Mouse (Mus musculus) mouse trophoblast stem cell (cell line): Measurements from ENCODE around the gene Filip1l.

Source experiments
- in situ Hi-C, 2 experiments: fragments of 300-500 bp; cut with MseI, MboI; formaldehyde crosslinking; loops; 2 replicates in 1 of 2; 3 replicates in 1 of 2; pipeline ENCODE4 v1.15.1; 2025

The Filip1l gene

GRCm38 (mm10) chr16:57566215-57566614 lies 213.3 kb downstream of the Filip1l start:
- in situ Hi-C loops: no loop called here

DNA sequence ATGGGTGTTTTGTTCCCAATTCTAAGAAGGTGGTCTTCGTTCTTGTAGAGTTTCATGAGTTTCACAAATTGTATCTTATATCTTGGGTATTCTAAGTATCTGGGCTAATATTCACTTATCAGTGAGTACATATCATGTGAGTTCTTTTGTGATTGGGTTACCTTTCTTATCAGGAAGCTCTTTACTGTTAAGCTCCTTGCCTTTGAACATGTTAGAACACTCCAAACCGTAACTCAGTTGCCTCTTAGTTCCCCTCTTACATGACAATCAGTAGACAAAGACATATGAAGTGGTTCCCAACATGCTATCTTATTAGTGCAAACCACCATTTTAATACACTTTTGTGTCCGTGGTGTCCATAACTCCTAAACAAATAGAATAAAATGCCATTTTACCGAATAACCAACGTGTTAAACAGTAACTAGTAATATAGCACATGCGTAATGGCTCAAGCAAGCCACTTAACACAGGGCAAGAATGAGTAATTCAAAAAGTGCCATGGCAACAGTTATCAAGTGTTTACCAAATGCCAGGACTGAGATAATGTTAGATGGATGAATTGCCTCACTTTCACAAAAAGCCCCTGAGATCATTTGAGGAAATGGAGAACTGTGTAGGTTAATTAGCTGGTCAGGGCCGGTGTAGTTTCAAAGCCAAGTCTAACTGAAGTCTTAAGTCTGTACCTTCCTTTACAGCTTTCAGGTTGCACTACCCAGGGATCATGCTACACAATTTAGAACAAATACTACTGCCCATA lies 215.9 kb downstream of the Filip1l start:
- in situ Hi-C loops: no loop called here

DNA sequence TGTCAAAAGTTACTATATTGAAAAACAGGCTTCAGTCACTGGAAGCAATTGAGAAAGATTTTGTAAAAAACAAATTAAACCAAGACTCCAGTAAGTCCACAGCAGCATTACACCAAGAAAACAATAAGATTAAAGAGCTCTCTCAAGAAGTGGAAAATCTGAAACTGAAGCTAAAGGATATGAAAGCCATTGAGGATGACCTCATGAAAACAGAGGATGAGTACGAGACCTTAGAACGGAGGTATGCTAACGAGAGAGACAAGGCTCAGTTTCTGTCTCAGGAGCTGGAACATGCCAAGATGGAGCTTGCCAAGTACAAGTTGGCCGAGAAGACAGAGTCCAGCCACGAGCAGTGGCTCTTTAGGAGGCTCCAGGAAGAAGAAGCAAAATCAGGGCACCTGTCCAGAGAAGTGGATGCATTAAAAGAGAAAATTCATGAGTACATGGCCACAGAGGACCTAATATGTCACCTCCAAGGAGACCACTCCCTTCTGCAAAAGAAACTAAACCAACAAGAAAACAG lies 218.0 kb downstream of the Filip1l start:
- in situ Hi-C loops: loop anchor here in 1 of 2 experiments (10.0 kb wide), 1 partner anchor 326 kb away; no protein-coding TSS in a partner anchor

GRCm38 (mm10) chr16:57573831-57574230 lies 220.9 kb downstream of the Filip1l start:
- in situ Hi-C loops: loop anchor here in 1 of 2 experiments (10.0 kb wide), 1 partner anchor 329 kb away; no protein-coding TSS in a partner anchor

DNA sequence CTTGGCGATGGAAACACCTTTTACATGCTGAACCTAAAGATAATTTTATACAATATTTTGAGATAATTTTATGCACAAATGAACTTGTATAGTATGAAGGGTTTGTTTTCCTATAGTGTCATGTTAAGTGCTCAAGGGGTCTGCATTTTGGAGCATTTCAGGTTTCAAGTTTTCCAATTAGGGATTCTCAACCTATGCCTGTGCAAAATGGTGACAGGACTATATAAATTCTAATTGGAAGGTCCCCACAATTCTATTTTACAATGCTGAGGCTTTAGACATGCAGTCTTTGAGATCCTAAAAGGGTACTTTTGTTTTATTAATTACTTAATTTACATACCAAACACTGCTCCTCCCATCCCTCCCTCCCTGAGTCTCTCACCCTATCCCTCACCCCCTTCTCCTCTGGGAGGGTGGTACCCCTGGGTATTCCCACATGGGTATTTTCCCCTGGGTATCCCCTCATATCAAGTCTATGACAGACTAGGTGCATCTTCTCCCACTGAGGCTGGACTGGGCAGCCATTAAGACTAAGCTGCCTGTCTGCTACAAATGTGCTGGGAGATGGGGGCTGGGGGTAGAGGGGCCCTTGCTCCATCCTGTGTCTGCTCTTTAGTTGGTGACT lies 223.0 kb downstream of the Filip1l start:
- in situ Hi-C loops: loop anchor here in 1 of 2 experiments (10.0 kb wide), 1 partner anchor 331 kb away; no protein-coding TSS in a partner anchor

DNA sequence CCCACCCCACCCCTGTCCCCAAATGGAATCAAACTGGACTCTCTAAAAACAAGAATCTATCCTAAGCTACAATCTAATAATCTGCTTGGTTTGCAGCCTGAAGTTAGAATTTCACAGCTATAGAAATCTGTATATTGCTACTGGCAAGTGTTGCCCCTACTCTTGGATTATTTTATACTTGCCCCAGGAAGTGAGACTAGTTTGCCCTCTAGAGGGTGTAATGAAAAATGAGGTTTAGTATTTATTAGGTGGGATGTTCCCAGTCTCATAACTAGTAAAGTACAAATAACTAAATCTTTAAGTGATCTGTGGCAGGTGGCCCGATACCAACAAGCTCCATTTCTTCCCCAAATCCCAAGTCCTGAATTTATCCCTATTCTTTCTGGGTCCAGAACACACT lies 224.6 kb downstream of the Filip1l start:
- in situ Hi-C loops: loop anchor here in 1 of 2 experiments (10.0 kb wide), 1 partner anchor 333 kb away; no protein-coding TSS in a partner anchor

DNA sequence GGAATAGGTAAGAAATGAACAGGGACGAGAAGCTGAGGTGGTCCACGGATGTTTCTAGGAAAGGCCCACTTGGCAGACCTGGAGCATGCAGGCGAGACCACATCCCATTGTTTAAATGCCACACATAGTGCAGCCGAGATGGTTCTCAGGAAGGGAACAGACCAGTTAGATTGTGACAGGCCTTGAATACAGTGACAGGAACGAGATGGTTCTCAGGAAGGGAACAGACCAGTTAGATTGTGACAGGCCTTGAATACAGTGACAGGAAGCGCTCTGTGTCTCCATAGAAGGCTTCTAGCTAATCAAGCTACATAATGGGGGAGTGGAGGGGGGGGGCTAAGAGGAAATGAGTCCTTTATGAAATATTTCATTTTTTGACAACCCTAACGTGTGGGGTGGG lies 227.1 kb downstream of the Filip1l start:
- in situ Hi-C loops: loop anchor here in 1 of 2 experiments (5.0 kb wide), 1 partner anchor 338 kb away; no protein-coding TSS in a partner anchor

- in situ Hi-C loops: loop anchor here in 1 of 2 experiments (5.0 kb wide), 1 partner anchor 340 kb away; no protein-coding TSS in a partner anchor
Observed at GRCm38 (mm10) chr16:57582008-57582407, 229.1 kb downstream of the Filip1l start.

GRCm38 (mm10) chr16:57585201-57585600 lies 232.3 kb downstream of the Filip1l start:
- in situ Hi-C loops: no loop called here

GRCm38 (mm10) chr16:57593422-57594157 lies 240.7 kb downstream of the Filip1l start:
- in situ Hi-C loops: no loop called here

DNA sequence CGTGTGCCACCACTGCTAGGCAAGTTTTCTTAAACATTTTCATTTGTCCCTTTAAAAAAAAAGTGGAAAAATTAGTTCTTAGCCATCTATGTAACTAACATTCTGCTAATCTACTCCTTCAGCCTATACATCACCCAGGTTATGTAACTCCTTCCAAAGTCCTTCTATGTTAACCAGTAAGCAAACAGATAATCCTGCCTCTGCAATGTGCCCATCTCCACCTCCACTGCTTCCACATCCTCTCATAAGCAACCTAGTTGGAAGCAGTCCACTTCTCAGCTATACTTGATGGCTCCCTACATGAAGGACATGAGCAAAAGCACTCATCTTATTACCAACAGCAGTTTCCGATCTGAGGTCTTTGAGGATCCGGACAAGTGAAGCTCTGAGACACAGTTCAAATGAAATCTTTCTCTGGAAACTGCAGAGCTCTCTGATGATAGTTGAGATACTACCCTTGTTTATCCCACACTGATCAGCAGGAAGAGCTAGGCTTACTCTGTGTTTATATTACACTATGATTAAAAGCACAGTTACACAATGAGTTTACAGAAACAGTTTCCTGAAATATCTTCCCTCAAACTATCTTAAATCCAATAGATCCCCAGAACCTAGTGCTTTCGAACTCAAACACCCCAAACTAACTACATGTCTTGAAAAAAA lies 244.5 kb downstream of the Filip1l start:
- in situ Hi-C loops: no loop called here

DNA sequence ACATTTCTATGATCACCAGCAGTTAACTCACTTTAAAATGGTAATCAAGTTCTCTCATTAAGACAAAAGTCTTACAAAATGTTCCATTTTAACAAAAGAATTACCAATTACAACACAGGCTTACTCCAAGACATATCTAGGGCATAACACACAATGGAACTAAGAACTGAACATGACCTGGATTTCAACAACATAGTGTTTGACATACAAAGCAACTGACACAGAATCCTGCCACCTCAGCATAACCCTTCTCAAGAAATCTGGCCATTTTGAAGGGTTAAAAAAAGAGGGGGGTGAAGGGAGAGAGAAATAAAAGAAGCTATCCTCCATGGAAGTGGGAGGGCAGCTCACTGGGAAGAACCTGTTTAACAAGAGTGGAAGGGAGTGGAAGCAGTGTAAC lies 248.1 kb downstream of the Filip1l start:
- in situ Hi-C loops: no loop called here

DNA sequence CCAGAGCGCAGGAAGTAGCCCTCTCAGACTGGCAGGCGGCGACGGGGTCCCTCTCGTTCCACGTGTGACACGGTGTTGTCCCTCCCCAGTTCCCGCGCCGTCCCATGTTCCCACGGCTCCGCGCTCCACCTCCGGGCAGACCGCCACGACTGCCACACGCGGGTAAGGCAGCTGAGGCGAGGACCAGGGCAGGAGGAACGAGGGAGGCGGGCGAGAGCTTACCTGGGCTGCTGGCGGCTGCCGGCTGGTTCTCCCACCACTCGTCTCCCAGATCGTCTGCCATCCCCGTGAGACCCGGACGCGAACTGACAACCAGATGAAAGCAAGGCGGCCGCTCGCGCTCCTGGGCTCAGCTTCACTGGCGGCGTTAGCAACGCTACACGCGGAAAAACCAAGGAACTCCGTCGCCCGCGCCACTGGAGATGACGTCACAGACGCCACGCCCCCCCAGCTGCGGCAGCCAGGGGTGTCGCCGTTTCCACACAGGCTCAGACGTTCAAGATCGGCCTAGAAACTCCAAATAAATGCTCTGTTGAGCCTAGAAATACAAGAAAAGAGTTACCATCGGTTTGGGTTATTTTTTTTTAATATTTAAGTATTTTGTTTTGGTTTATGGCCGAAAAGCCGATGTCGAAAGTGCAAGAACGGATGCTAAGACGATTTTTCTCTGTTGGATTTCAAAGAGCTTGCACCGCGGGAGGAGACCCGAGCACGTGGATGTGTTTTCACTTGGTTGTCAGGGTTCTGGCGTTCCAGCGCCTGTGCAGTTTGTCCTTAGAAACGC lies 253.7 kb downstream of the Filip1l start, which contains the start of gene Cmss1:
TSS of gene Cmss1 (minus strand) at position 421 of the 784 bp plus-strand sequence.
- in situ Hi-C loops: no loop called here

DNA sequence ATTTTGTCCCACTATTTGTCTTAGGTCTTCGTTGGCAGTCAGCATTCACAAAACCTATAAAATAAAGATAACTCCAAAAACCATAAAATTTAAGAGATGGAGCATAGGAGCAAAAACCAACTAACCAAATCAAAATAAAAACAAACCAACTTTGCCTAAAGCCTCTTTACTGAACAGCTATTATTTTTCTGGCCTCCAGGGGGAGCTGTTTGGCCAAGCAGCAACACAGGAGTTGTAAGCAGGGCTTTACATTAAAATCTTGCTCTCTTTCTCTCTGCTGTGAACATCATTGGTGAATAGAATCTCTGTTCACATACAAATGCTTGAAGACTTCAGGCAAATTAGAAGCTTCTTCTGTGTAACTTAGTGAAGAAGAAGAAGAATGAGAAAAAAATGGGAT lies 258.9 kb downstream of the Filip1l start:
- in situ Hi-C loops: no loop called here
